Mouse (Mus musculus): ENCODE results near the gene Grik2. TPM values are rescaled to one million over a fixed set of nuclear protein-coding genes. Genes with fewer than 3 reads are reported as not detected.
"Not testable (repeated sequence)": the region's sequence is repeated elsewhere in the genome, so short reads cannot be mapped to it uniquely, and the experiment has no call there.

The Grik2 gene
- polyA plus RNA-seq, 1 experiment from 2014 or later: 8.9 TPM

DNA sequence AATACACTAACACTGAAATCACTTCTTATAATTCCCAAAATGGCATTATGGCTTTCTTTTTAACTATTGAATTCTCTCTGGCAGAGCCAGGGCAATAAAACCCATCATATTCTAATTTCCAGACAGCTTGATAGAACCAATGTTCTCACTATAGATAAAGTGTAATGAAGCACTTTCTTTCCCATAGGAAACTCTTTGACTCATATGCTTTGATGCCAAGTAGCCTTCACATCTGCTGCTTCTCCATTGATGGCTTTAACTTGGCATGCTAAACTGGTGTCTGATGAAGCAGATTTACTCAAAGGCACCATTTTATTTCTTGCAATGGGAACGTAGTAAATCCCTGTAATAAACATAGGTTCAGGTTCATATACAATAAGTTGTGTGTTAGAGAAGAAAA, 568.5 kb downstream of the Grik2 start:
- Histone ChIP-seq H3K4me3 (ENCODE audit: low read depth, low read length) (no peak overlapping the region), H3K9ac (replicated peaks; ENCODE audit: low read depth, low read length) (no peak overlapping the region), H3K36me3 (ENCODE audit: control insufficient read depth, insufficient read depth, low read length) (no peaks in the 10 kb centered on the region), H3K4me2 (replicated peaks; ENCODE audit: low read depth, low read length) (no peak overlapping the region), H3K27me3 (ENCODE audit: control insufficient read depth, insufficient read depth, low read length) (no peaks in the 10 kb centered on the region), H3K9me3 (ENCODE audit: control insufficient read depth, low read depth, low read length) (no peaks in the 10 kb centered on the region), H3K4me1 (ENCODE audit: control insufficient read depth, insufficient read depth, low read length) (no peaks in the 10 kb centered on the region), H3K27ac (ENCODE audit: low read length) (no peak overlapping the region)
- no peak for ATAC-seq (ENCODE audit: insufficient number of reproducible peaks, insufficient read depth, low FRiP score, low read depth)
- 45% methylated on average over 1 of the region's 1 CpGs for WGBS

DNA sequence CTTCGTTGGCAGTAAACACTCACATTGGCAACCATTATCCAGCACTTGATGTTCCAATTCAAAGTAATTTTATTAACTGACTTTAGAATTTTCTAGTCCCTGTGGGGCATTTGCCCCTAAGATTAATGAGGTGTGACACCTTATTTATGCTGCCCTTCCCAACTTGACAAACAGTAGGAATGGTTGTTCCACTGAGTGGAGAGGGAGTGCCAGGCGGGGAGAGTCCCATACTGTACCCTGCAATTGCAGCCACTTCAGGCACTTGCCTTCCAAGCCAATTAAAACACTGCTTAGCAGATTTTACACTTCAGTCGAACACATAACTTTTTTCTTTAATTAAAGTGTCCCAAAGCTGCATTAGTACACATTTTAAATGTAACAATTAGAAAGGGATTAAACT, 568.9 kb downstream of the Grik2 start:
- H3K4me3 ChIP-seq (ENCODE audit: low read depth, low read length): no peak overlapping the region
- H3K27ac ChIP-seq (ENCODE audit: low read length): no peak overlapping the region
- no peaks in the 10 kb centered on the region for H3K36me3 ChIP-seq (ENCODE audit: control insufficient read depth, insufficient read depth, low read length)
- H3K4me1 ChIP-seq (ENCODE audit: control insufficient read depth, insufficient read depth, low read length): no peaks in the 10 kb centered on the region
- H3K4me2 ChIP-seq (replicated peaks; ENCODE audit: low read depth, low read length): no peak overlapping the region
- WGBS: 41% methylated on average over 3 of the region's 3 CpGs
- H3K9me3 ChIP-seq (ENCODE audit: control insufficient read depth, low read depth, low read length): no peaks in the 10 kb centered on the region
- no peak for ATAC-seq (ENCODE audit: insufficient number of reproducible peaks, insufficient read depth, low FRiP score, low read depth)
- no peak overlapping the region for H3K9ac ChIP-seq (replicated peaks; ENCODE audit: low read depth, low read length)
- H3K27me3 ChIP-seq (ENCODE audit: control insufficient read depth, insufficient read depth, low read length): no peaks in the 10 kb centered on the region

DNA sequence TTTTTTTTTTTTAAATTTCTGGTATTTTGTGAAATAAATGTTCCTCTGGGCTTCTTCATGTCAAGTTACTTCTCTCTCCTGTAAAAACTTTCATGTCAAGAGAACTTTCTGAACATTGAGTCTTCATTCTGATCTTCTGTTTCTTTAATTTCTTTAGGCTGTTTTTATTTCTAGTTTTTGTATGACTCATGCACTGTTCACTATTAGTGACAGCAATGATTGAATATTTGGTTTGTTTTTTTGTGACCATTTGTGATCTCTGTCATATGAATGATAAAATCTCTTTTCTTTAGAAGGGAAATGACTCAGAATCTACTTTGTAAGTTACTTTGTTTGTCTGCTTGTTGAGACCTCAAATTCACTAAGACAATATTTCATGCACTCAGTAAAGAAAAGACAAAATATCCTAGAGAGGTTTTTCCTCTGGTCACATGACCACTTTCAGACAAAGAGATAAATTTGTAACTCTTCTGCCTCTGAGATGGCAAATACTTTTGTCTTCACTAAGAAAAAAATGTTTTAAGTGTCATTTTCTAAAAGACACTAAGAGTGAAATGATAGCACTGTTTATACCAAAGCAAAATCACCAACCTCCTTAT, 596.7 kb downstream of the Grik2 start:
- H3K4me1 ChIP-seq (ENCODE audit: control insufficient read depth, insufficient read depth, low read length): no peaks in the 10 kb centered on the region
- no peak overlapping the region for H3K27ac ChIP-seq (ENCODE audit: low read length)

DNA sequence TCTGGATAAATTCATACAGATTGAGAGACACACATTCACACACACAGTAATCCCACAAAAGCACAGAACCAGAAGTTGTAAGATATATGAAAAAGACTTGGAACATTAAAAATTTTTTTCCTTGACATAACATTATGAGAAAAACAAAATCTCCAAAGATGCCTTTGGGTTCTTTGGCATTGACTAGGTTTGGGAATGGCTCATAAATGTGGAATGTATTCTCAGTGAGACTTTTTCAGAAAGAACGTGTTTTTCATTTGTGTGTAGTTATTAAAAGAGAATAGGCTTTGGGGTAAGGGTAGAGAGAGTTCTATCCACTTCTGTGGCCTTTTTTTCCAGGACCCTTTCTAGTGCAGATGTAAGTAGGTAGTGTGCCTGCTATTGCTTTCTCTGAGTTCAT, 597.3 kb downstream of the Grik2 start:
- 88% methylated on average over 1 of the region's 1 CpGs for WGBS
- H3K4me1 ChIP-seq (ENCODE audit: control insufficient read depth, insufficient read depth, low read length): no peaks in the 10 kb centered on the region
- no peaks in the 10 kb centered on the region for H3K27me3 ChIP-seq (ENCODE audit: control insufficient read depth, insufficient read depth, low read length)
- H3K4me2 ChIP-seq (replicated peaks; ENCODE audit: low read depth, low read length): no peak overlapping the region
- H3K9ac ChIP-seq (replicated peaks; ENCODE audit: low read depth, low read length): no peak overlapping the region
- H3K4me3 ChIP-seq (ENCODE audit: low read depth, low read length): no peak overlapping the region
- H3K9me3 ChIP-seq (ENCODE audit: control insufficient read depth, low read depth, low read length): no peaks in the 10 kb centered on the region
- H3K36me3 ChIP-seq (ENCODE audit: control insufficient read depth, insufficient read depth, low read length): no peaks in the 10 kb centered on the region
- no peak overlapping the region for H3K27ac ChIP-seq (ENCODE audit: low read length)
- ATAC-seq (ENCODE audit: insufficient number of reproducible peaks, insufficient read depth, low FRiP score, low read depth): no peak

More for the DNA sequence above, 596.7 kb downstream of the Grik2 start:
- Histone ChIP-seq H3K9ac (replicated peaks; ENCODE audit: low read depth, low read length) (no peak overlapping the region), H3K4me3 (ENCODE audit: low read depth, low read length) (no peak overlapping the region), H3K4me2 (replicated peaks; ENCODE audit: low read depth, low read length) (no peak overlapping the region), H3K27me3 (ENCODE audit: control insufficient read depth, insufficient read depth, low read length) (no peaks in the 10 kb centered on the region), H3K9me3 (ENCODE audit: control insufficient read depth, low read depth, low read length) (no peaks in the 10 kb centered on the region; the same call in 1 of the 2 replicates), H3K36me3 (ENCODE audit: control insufficient read depth, insufficient read depth, low read length) (no peaks in the 10 kb centered on the region)
- no peak for ATAC-seq (ENCODE audit: insufficient number of reproducible peaks, insufficient read depth, low FRiP score, low read depth)

DNA sequence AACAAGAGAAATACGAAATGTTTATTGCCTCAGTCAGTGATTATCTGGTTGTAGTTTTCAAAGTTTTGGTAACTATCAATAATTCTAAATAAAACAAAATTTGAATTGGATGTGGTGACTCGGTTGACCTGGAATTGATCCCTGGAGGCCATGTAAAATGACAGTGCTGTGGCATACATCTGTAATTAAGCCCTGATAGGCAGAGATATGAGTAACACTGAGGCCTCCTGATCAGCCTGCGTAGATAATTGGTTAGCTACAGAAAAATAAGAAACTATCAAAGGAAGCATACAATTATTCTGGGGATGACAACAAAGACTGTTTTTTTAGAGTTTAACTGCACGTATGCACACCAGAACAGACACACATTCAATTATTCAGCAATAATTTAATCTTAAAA, 634.4 kb downstream of the Grik2 start:
- WGBS: 85% methylated on average over 4 of the region's 4 CpGs
- H3K9me3 ChIP-seq (ENCODE audit: control insufficient read depth, low read depth, low read length): no peaks in the 10 kb centered on the region
- H3K36me3 ChIP-seq (ENCODE audit: control insufficient read depth, insufficient read depth, low read length): no peaks in the 10 kb centered on the region
- H3K4me3 ChIP-seq (ENCODE audit: low read depth, low read length): no peak overlapping the region
- H3K27ac ChIP-seq (ENCODE audit: low read length): no peak overlapping the region
- no peak for ATAC-seq (ENCODE audit: insufficient number of reproducible peaks, insufficient read depth, low FRiP score, low read depth)
- no peaks in the 10 kb centered on the region for H3K4me1 ChIP-seq (ENCODE audit: control insufficient read depth, insufficient read depth, low read length)
- H3K4me2 ChIP-seq (replicated peaks; ENCODE audit: low read depth, low read length): no peak overlapping the region
- no peaks in the 10 kb centered on the region for H3K27me3 ChIP-seq (ENCODE audit: control insufficient read depth, insufficient read depth, low read length)
- H3K9ac ChIP-seq (replicated peaks; ENCODE audit: low read depth, low read length): no peak overlapping the region

DNA sequence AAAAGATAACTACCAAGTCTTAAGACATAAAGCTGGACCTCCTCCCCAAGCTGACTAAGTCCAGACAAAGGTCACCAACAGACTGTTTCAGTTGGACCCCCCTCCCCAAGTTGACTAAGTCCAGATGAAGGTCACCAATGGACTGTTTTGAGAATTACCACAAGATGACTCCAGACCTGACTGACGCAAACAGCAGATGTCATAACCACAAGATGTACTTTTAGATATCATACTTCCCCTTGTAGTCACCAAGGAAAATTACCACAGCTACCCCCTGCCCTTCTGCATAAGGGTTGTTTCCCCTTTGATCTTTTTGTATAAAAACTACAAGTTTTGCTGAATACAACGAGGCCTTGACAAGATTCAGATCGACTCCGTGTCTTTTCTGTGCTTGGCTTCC, 637.1 kb downstream of the Grik2 start:
- H3K9ac ChIP-seq (replicated peaks; ENCODE audit: low read depth, low read length); H3K4me1 ChIP-seq (ENCODE audit: control insufficient read depth, insufficient read depth, low read length); H3K27me3 ChIP-seq (ENCODE audit: control insufficient read depth, insufficient read depth, low read length); H3K9me3 ChIP-seq (ENCODE audit: control insufficient read depth, low read depth, low read length); H3K27ac ChIP-seq (ENCODE audit: low read length); ATAC-seq (ENCODE audit: insufficient number of reproducible peaks, insufficient read depth, low FRiP score, low read depth); H3K36me3 ChIP-seq (ENCODE audit: control insufficient read depth, insufficient read depth, low read length); H3K4me3 ChIP-seq (ENCODE audit: low read depth, low read length); H3K4me2 ChIP-seq (replicated peaks; ENCODE audit: low read depth, low read length): not testable (repeated sequence)
- WGBS: 98% methylated on average over 4 of the region's 4 CpGs

DNA sequence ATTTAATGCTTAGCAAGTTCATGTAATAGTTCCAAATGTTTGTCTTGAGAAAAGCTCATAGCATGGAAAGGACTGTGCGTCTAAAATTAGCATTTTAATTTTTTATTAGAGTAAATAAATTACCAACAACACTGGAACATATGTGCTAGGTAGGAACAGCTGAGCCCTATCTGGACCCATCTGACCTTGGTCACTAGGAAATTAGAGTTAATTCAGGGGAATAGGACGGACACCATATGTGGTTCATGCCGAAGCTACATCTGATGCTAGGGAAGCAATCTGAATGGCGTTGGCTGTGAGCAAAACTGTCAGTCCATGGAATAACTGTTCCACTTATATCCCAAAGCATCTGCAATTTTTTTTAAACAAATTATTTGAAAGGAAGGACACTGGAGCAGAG, 638.9 kb downstream of the Grik2 start:
- H3K9me3 ChIP-seq (ENCODE audit: control insufficient read depth, low read depth, low read length): no peaks in the 10 kb centered on the region
- no peak overlapping the region for H3K27ac ChIP-seq (ENCODE audit: low read length)
- ATAC-seq (ENCODE audit: insufficient number of reproducible peaks, insufficient read depth, low FRiP score, low read depth): no peak
- no peaks in the 10 kb centered on the region for H3K4me1 ChIP-seq (ENCODE audit: control insufficient read depth, insufficient read depth, low read length)
- no peak overlapping the region for H3K4me3 ChIP-seq (ENCODE audit: low read depth, low read length)
- no peak overlapping the region for H3K9ac ChIP-seq (replicated peaks; ENCODE audit: low read depth, low read length)
- H3K27me3 ChIP-seq (ENCODE audit: control insufficient read depth, insufficient read depth, low read length): no peaks in the 10 kb centered on the region
- H3K4me2 ChIP-seq (replicated peaks; ENCODE audit: low read depth, low read length): no peak overlapping the region
- H3K36me3 ChIP-seq (ENCODE audit: control insufficient read depth, insufficient read depth, low read length): no peaks in the 10 kb centered on the region
- 85% methylated on average over 4 of the region's 4 CpGs for WGBS

DNA sequence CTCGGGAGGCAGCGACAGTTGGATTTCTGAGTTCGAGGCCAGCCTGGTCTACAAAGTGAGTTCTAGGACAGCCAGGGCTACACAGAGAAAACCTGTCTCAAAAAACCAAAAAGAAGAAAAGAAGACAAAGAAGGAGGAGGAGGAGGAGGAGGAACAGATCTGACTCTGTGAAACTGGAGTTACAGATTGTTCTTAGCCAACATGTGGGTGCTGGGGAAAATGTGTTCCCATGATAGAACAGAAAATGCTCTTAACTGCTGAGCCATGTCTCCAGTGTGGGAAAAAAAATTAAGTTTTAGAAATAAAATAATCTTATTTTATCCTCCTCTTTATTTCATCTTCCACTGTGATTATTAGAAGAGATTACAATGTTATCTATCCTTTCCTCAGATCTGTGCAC, 645.9 kb downstream of the Grik2 start:
- no peaks in the 10 kb centered on the region for H3K4me1 ChIP-seq (ENCODE audit: control insufficient read depth, insufficient read depth, low read length)
- no peaks in the 10 kb centered on the region for H3K9me3 ChIP-seq (ENCODE audit: control insufficient read depth, low read depth, low read length)
- WGBS: 86% methylated on average over 3 of the region's 3 CpGs
- no peak for ATAC-seq (ENCODE audit: insufficient number of reproducible peaks, insufficient read depth, low FRiP score, low read depth)
- no peak overlapping the region for H3K9ac ChIP-seq (replicated peaks; ENCODE audit: low read depth, low read length)
- H3K4me3 ChIP-seq (ENCODE audit: low read depth, low read length): no peak overlapping the region
- no peak overlapping the region for H3K4me2 ChIP-seq (replicated peaks; ENCODE audit: low read depth, low read length)
- no peak overlapping the region for H3K27ac ChIP-seq (ENCODE audit: low read length)
- H3K36me3 ChIP-seq (ENCODE audit: control insufficient read depth, insufficient read depth, low read length): no peaks in the 10 kb centered on the region
- H3K27me3 ChIP-seq (ENCODE audit: control insufficient read depth, insufficient read depth, low read length): no peaks in the 10 kb centered on the region

DNA sequence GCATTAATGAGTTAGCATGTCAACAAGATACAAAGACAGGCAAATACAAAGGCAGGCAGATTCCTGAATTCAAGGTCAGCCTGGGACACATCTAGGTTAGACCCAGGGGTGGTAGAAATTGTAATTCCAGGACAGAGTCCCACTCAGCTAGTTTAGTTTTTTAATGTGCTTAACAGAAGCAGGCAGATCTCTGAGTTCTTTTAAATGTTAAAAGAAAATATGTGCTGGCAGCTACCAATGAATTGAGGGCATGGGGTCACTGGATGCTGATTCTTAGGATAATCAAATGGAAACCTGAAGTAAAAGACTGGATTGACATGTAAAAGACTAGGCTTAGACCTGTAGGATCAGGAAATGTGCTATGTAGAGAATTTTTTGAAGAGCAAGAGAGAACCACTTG, 651.8 kb downstream of the Grik2 start:
- Histone ChIP-seq H3K36me3 (ENCODE audit: control insufficient read depth, insufficient read depth, low read length) (no peaks in the 10 kb centered on the region), H3K9ac (replicated peaks; ENCODE audit: low read depth, low read length) (no peak overlapping the region), H3K4me2 (replicated peaks; ENCODE audit: low read depth, low read length) (no peak overlapping the region), H3K9me3 (ENCODE audit: control insufficient read depth, low read depth, low read length) (no peaks in the 10 kb centered on the region), H3K4me3 (ENCODE audit: low read depth, low read length) (no peak overlapping the region), H3K27ac (ENCODE audit: low read length) (no peak overlapping the region), H3K4me1 (ENCODE audit: control insufficient read depth, insufficient read depth, low read length) (no peaks in the 10 kb centered on the region), H3K27me3 (ENCODE audit: control insufficient read depth, insufficient read depth, low read length) (no peaks in the 10 kb centered on the region)
- ATAC-seq (ENCODE audit: insufficient number of reproducible peaks, insufficient read depth, low FRiP score, low read depth): no peak

Measured in stomach, embryonic 14.5 days (tissue).